Mouse (Mus musculus): Measurements from ENCODE around the gene Inpp5f. TPM values are rescaled to one million over a fixed set of nuclear protein-coding genes. Genes with fewer than 3 reads are reported as not detected.

Gene Inpp5f
- total and polyA plus RNA-seq, 2 experiments from 2014 or later, result 288 to 417 TPM

GRCm38 (mm10) chr7:128581864-128582484, 29.2 kb upstream of the Inpp5f start:
- no peak overlapping the region for H3K4me2 ChIP-seq (ENCODE audit: low read depth, low read length)
- no peaks in the 10 kb centered on the region for H3K27me3 ChIP-seq (ENCODE audit: insufficient read depth, low read length)
- DNase-seq (ENCODE audit: low spot score), result peak; percentile 51
- H3K9me3 ChIP-seq (ENCODE audit: low read length), result no peaks in the 10 kb centered on the region
- H3K4me1 ChIP-seq (ENCODE audit: insufficient read depth, low read length), result no peaks in the 10 kb centered on the region
- no peak overlapping the region for H3K9ac ChIP-seq (replicated peaks; ENCODE audit: low read length)
- 67% methylated on average over 15 of the region's 15 CpGs for WGBS
- ATAC-seq, result no peak
- no peaks in the 10 kb centered on the region for H3K36me3 ChIP-seq (ENCODE audit: insufficient read depth, low read length)
- TF ChIP-seq CTCF (IDR thresholded peaks at IDR 0.05; ENCODE audit: low read depth), result no peak
- no peak overlapping the region for H3K27ac ChIP-seq
- H3K4me3 ChIP-seq (ENCODE audit: low read length), result no peak overlapping the region

GRCm38 (mm10) chr7:128583213-128583948, 27.7 kb upstream of the Inpp5f start:
- Histone ChIP-seq H3K36me3 (ENCODE audit: insufficient read depth, low read length) (no peaks in the 10 kb centered on the region), H3K4me3 (ENCODE audit: low read length) (no peak overlapping the region), H3K27ac (peak overlapping the region; percentile 8; the same call in 1 of the 2 replicates), H3K9me3 (ENCODE audit: low read length) (no peaks in the 10 kb centered on the region), H3K9ac (replicated peaks; ENCODE audit: low read length) (no peak overlapping the region), H3K4me1 (ENCODE audit: insufficient read depth, low read length) (no peaks in the 10 kb centered on the region), H3K4me2 (ENCODE audit: low read depth, low read length) (no peak overlapping the region), H3K27me3 (ENCODE audit: insufficient read depth, low read length) (no peaks in the 10 kb centered on the region)
- DNase-seq (ENCODE audit: low spot score) (peak; percentile 54), ATAC-seq (peak; percentile 59)
- WGBS, result 67% methylated on average over 6 of the region's 6 CpGs
- peak; percentile 30 for TF ChIP-seq CTCF (IDR thresholded peaks at IDR 0.05; ENCODE audit: low read depth)

GRCm38 (mm10) chr7:128587334-128587933, 23.7 kb upstream of the Inpp5f start:
- no peaks in the 10 kb centered on the region for H3K4me1 ChIP-seq (ENCODE audit: insufficient read depth, low read length)
- 72% methylated on average over 4 of the region's 4 CpGs for WGBS
- H3K27ac ChIP-seq, result no peak overlapping the region
- H3K9ac ChIP-seq (replicated peaks; ENCODE audit: low read length), result no peak overlapping the region
- no peak for TF ChIP-seq CTCF (IDR thresholded peaks at IDR 0.05; ENCODE audit: low read depth)
- DNase-seq (ENCODE audit: low spot score) (no peak), ATAC-seq (no peak)
- H3K36me3 ChIP-seq (ENCODE audit: insufficient read depth, low read length), result no peaks in the 10 kb centered on the region
- H3K27me3 ChIP-seq (ENCODE audit: insufficient read depth, low read length), result no peaks in the 10 kb centered on the region
- no peak overlapping the region for H3K4me2 ChIP-seq (ENCODE audit: low read depth, low read length)
- no peaks in the 10 kb centered on the region for H3K9me3 ChIP-seq (ENCODE audit: low read length)
- no peak overlapping the region for H3K4me3 ChIP-seq (ENCODE audit: low read length)

GRCm38 (mm10) chr7:128591345-128592084, 19.6 kb upstream of the Inpp5f start:
- Histone ChIP-seq H3K9ac (replicated peaks; ENCODE audit: low read length) (no peak overlapping the region; the same call in 1 of the 2 replicates), H3K27ac (peak overlapping the region; percentile 71), H3K4me2 (ENCODE audit: low read depth, low read length) (no peak overlapping the region), H3K27me3 (ENCODE audit: insufficient read depth, low read length) (no peaks in the 10 kb centered on the region), H3K4me3 (ENCODE audit: low read length) (no peak overlapping the region), H3K9me3 (ENCODE audit: low read length) (no peaks in the 10 kb centered on the region), H3K4me1 (ENCODE audit: insufficient read depth, low read length) (0 out of 2 replicates have a peak, but pooled peaks cover 6% of the 10 kb centered on the region), H3K36me3 (ENCODE audit: insufficient read depth, low read length) (no peaks in the 10 kb centered on the region)
- peak; percentile 39 for DNase-seq (ENCODE audit: low spot score)
- ATAC-seq, result peak; percentile 51; the same call in 1 of the 2 replicates
- TF ChIP-seq CTCF (IDR thresholded peaks at IDR 0.05; ENCODE audit: low read depth), result peak; percentile 34; the same call in 1 of the 2 replicates
- 19% methylated on average over 9 of the region's 9 CpGs for WGBS

- H3K27me3 ChIP-seq (ENCODE audit: insufficient read depth, low read length), result no peaks in the 10 kb centered on the region
- peak overlapping the region; percentile 28 for H3K9ac ChIP-seq (replicated peaks; ENCODE audit: low read length)
- 7% methylated on average over 21 of the region's 21 CpGs for WGBS
- peak overlapping the region; percentile 71 for H3K27ac ChIP-seq
- H3K4me2 ChIP-seq (ENCODE audit: low read depth, low read length), result peak overlapping the region; percentile 52
- 0 out of 2 replicates have a peak, but pooled peaks cover 6% of the 10 kb centered on the region for H3K4me1 ChIP-seq (ENCODE audit: insufficient read depth, low read length)
- no peaks in the 10 kb centered on the region for H3K9me3 ChIP-seq (ENCODE audit: low read length)
- no peaks in the 10 kb centered on the region for H3K36me3 ChIP-seq (ENCODE audit: insufficient read depth, low read length)
- peak overlapping the region; percentile 18 for H3K4me3 ChIP-seq (ENCODE audit: low read length)
- ATAC-seq (peak; percentile 70; the same call in 1 of the 2 replicates), DNase-seq (ENCODE audit: low spot score) (peak; percentile 56)
- TF ChIP-seq CTCF (IDR thresholded peaks at IDR 0.05; ENCODE audit: low read depth), result no peak
These were observed 18.8 kb upstream of the Inpp5f start for GRCm38 (mm10) chr7:128592118-128592935.

Data from hindbrain, postnatal 0 days (tissue).